In the genomic region with DNA sequence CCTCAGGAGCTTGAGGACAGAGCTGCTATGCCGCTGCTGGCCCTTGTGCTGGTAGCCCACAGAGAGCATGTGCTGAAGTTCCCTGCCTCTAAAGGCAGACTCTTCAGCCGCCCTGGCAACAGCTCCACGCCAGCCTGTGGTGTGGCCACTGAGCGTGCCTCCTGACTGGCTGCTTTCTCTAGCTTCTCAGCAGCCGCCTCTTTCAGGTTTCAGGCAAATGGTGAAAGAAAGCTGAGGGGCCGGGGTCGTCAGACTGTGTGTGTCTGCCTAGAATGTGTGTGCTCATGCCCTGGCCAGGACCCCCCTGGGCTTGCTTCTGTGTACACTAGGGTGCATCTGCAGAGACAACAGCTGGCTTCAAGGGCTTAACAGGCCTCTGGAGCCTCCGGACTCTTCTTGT, we compare ENCODE assay signal across 7 mouse cellular contexts.
A peak's percentile ranks its signal among the peaks of the same experiment; 100 is the strongest.
DNase-seq lines count a peak whose midpoint lies in the region; ATAC-seq lines count a peak whose summit lies in the region.

No protein-coding gene starts in this region.

- no peaks in the 10 kb centered on the region for H3K9me3 ChIP-seq in heart, embryonic 16.5 days (replicated peaks; ENCODE audit: control insufficient read depth, low read length)

- no peak overlapping the region for H3K4me2 ChIP-seq in heart, embryonic 16.5 days (ENCODE audit: low read depth, low read length)

- WGBS in heart, embryonic 16.5 days = 32% methylated on average over 8 of the region's 8 CpGs

- no peak overlapping the region for H3K4me3 ChIP-seq in heart, embryonic 16.5 days (ENCODE audit: low read length)

- H3K36me3 ChIP-seq in heart, embryonic 16.5 days (ENCODE audit: control insufficient read depth, insufficient read depth) = no peaks in the 10 kb centered on the region

- H3K27me3 ChIP-seq in heart, embryonic 16.5 days (ENCODE audit: control insufficient read depth, insufficient read depth, low read length) = no peaks in the 10 kb centered on the region

- H3K4me1 ChIP-seq in heart, embryonic 16.5 days (ENCODE audit: control insufficient read depth, insufficient read depth, low read length) = peaks cover 86% of the 10 kb centered on the region

- peak overlapping the region; percentile 89 for H3K27ac ChIP-seq in heart, embryonic 16.5 days (ENCODE audit: low read length)

- H3K9ac ChIP-seq in heart, embryonic 16.5 days (ENCODE audit: low read length) = peak overlapping the region; percentile 63

- ATAC-seq in heart, embryonic 16.5 days (replicated peaks; ENCODE audit: extremely low read depth, insufficient read depth, low FRiP score) = no peak
- ATAC-seq in erythroblast, adult 5-6 weeks (replicated peaks; ENCODE audit: low FRiP score, poor library complexity, severe bottlenecking) = no peak

- peak; percentile 54 to 70 for DNase-seq in lung, adult 18-20 months
- DNase-seq in lung, postnatal 25 days (ENCODE audit: low spot score) = no peak
- peak; percentile 69 for DNase-seq in embryo, embryonic 10 days (ENCODE audit: low spot score)
- peak; percentile 43 to 58 for DNase-seq in lung, postnatal 4 days
- no peak for DNase-seq in spleen, adult 18-20 months

Comparison
In these comparisons a context has a peak if more than half of its experiments do, and no peak if none do; other contexts are left out.
1. DNase-seq: peak in lung, adult 18-20 months (2 of 2), embryo, embryonic 10 days (single experiment) and lung, postnatal 4 days (2 of 2); none in lung, postnatal 25 days (single experiment) and spleen, adult 18-20 months (0 of 2).